Mouse (Mus musculus) hindbrain, embryonic 16.5 days (tissue): ENCODE measurements around the gene Fut4. TPM values are rescaled to one million over a fixed set of nuclear protein-coding genes. Genes with fewer than 3 reads are reported as not detected.
A peak's percentile ranks its signal among the peaks of the same experiment; 100 is the strongest.

Source experiments
- ATAC-seq: fragments of 200-750 bp; cut with Nextera tagmentation; 2 replicates; pipeline ENCODE4 v1.8.0; 2017; ENCODE audit warnings: moderate TSS enrichment, moderate library complexity
- H3K27ac ChIP-seq: fragments of 300-500 bp; sonication (generic); 2 replicates; pipeline ENCODE4 v1.5.1; 2014; ENCODE audit warnings: low read depth, mild to moderate bottlenecking, control low read depth, low read length, moderate library complexity
- H3K27me3 ChIP-seq: fragments of 300-500 bp; sonication (generic); replicated peaks from 2 replicates; pipeline ENCODE4 v1.6.1; 2014; ENCODE audit warnings: low read length; ENCODE audit not compliant: control insufficient read depth, insufficient read depth
- H3K36me3 ChIP-seq: fragments of 300-500 bp; sonication (generic); 2 replicates; pipeline ENCODE4 v1.6.1; 2014; ENCODE audit warnings: mild to moderate bottlenecking, low read length, moderate library complexity, mixed read lengths; ENCODE audit not compliant: control insufficient read depth, insufficient read depth
- H3K4me1 ChIP-seq: fragments of 300-500 bp; sonication (generic); 2 replicates; pipeline ENCODE4 v1.6.1; 2014; ENCODE audit warnings: low read depth, low read length; ENCODE audit not compliant: control insufficient read depth, insufficient read depth
- H3K4me2 ChIP-seq: fragments of 300-500 bp; sonication (generic); 2 replicates; pipeline ENCODE4 v1.6.1; 2014; ENCODE audit warnings: mild to moderate bottlenecking, low read length, control low read depth, moderate library complexity
- H3K4me3 ChIP-seq: fragments of 300-500 bp; sonication (generic); 2 replicates; pipeline ENCODE4 v1.5.1; 2014; ENCODE audit warnings: mild to moderate bottlenecking, low read length, control low read depth, moderate library complexity
- H3K9ac ChIP-seq: fragments of 300-500 bp; sonication (generic); 2 replicates; pipeline ENCODE4 v1.6.1; 2014; ENCODE audit warnings: low read depth, mild to moderate bottlenecking, control low read depth, low read length, moderate library complexity
- H3K9me3 ChIP-seq: fragments of 300-500 bp; sonication (generic); 2 replicates; pipeline ENCODE4 v1.6.1; 2014; ENCODE audit warnings: mild to moderate bottlenecking, low read length, moderate library complexity; ENCODE audit not compliant: control insufficient read depth
- WGBS: fragments of 180-500 bp; shearing (Covaris S2); extraction: QIAGEN DNeasy Blood & Tissue Kit; methylation state at CpG from one replicate; pipeline ENCODE4 v1.1.7; 2014; 5-methylcytosine and 5-hydroxymethylcytosine counted together
- polyA plus RNA-seq: library from polyadenylated mRNA; unstranded; fragments of >200 nt; fragmentation: Nextera tagmentation; extraction: Ambion mirVana; gene quantifications from 2 replicates; pipeline ENCODE4 v1.2.1, GENCODE M21; 2015

The Fut4 gene
- polyA plus RNA-seq, 1 experiment from 2014 or later: 1.4 TPM

- peak; percentile 80 for ATAC-seq
Measured at GRCm38 (mm10) chr9:14730941-14731541, 21.2 kb downstream of the Fut4 start.

GRCm38 (mm10) chr9:14728365-14728764 is 23.8 kb downstream of the Fut4 start:
- Histone ChIP-seq H3K36me3 (no peaks in the 10 kb centered on the region), H3K4me3 (no peak overlapping the region), H3K4me1 (no peaks in the 10 kb centered on the region), H3K9ac (no peak overlapping the region), H3K9me3 (no peaks in the 10 kb centered on the region), H3K4me2 (no peak overlapping the region), H3K27me3 (0 out of 2 replicates have a peak, but pooled peaks cover 2% of the 10 kb centered on the region), H3K27ac (no peak overlapping the region)
- ATAC-seq: no peak
- WGBS: 90% methylated on average over 4 of the region's 4 CpGs

More at GRCm38 (mm10) chr9:14730941-14731541, 21.2 kb downstream of the Fut4 start:
- H3K4me3 ChIP-seq: no peak overlapping the region
- no peak overlapping the region for H3K9ac ChIP-seq
- WGBS: 43% methylated on average over 9 of the region's 9 CpGs
- no peak overlapping the region for H3K27ac ChIP-seq
- no peaks in the 10 kb centered on the region for H3K36me3 ChIP-seq
- H3K9me3 ChIP-seq: no peaks in the 10 kb centered on the region
- H3K4me1 ChIP-seq: no peaks in the 10 kb centered on the region
- H3K4me2 ChIP-seq: no peak overlapping the region
- no peaks in the 10 kb centered on the region for H3K27me3 ChIP-seq

GRCm38 (mm10) chr9:14726629-14727028 is 25.6 kb downstream of the Fut4 start:
- H3K4me3 ChIP-seq: no peak overlapping the region
- H3K9ac ChIP-seq: no peak overlapping the region
- no peaks in the 10 kb centered on the region for H3K36me3 ChIP-seq
- H3K9me3 ChIP-seq: no peaks in the 10 kb centered on the region
- H3K4me2 ChIP-seq: no peak overlapping the region
- ATAC-seq: no peak
- H3K27me3 ChIP-seq: 0 out of 2 replicates have a peak, but pooled peaks cover 2% of the 10 kb centered on the region
- H3K27ac ChIP-seq: no peak overlapping the region
- 93% methylated on average over 4 of the region's 4 CpGs for WGBS
- H3K4me1 ChIP-seq: no peaks in the 10 kb centered on the region

- no peak overlapping the region for H3K9ac ChIP-seq
- H3K27ac ChIP-seq: no peak overlapping the region
- 0 out of 2 replicates have a peak, but pooled peaks cover 2% of the 10 kb centered on the region for H3K27me3 ChIP-seq
- no peak overlapping the region for H3K4me3 ChIP-seq
- H3K4me2 ChIP-seq: no peak overlapping the region
- no peaks in the 10 kb centered on the region for H3K36me3 ChIP-seq
- 89% methylated on average over 6 of the region's 6 CpGs for WGBS
- H3K4me1 ChIP-seq: no peaks in the 10 kb centered on the region
- no peaks in the 10 kb centered on the region for H3K9me3 ChIP-seq
- no peak for ATAC-seq
Measured at GRCm38 (mm10) chr9:14726005-14726404, 26.2 kb downstream of the Fut4 start.

- no peaks in the 10 kb centered on the region for H3K36me3 ChIP-seq
- H3K4me2 ChIP-seq: no peak overlapping the region
- WGBS: 78% methylated on average over 5 of the region's 5 CpGs
- ATAC-seq: no peak
- no peaks in the 10 kb centered on the region for H3K4me1 ChIP-seq
- H3K27ac ChIP-seq: no peak overlapping the region
- 0 out of 2 replicates have a peak, but pooled peaks cover 2% of the 10 kb centered on the region for H3K27me3 ChIP-seq
- H3K9ac ChIP-seq: no peak overlapping the region
- no peaks in the 10 kb centered on the region for H3K9me3 ChIP-seq
- H3K4me3 ChIP-seq: no peak overlapping the region
Measured at GRCm38 (mm10) chr9:14724755-14725420, 27.3 kb downstream of the Fut4 start.

GRCm38 (mm10) chr9:14721610-14722009 is 30.6 kb downstream of the Fut4 start:
- no peak overlapping the region for H3K9ac ChIP-seq
- H3K9me3 ChIP-seq: no peaks in the 10 kb centered on the region
- no peak for ATAC-seq
- H3K27me3 ChIP-seq: 0 out of 2 replicates have a peak, but pooled peaks cover 2% of the 10 kb centered on the region
- H3K4me2 ChIP-seq: no peak overlapping the region
- no peak overlapping the region for H3K27ac ChIP-seq
- H3K36me3 ChIP-seq: no peaks in the 10 kb centered on the region
- H3K4me3 ChIP-seq: no peak overlapping the region
- no peaks in the 10 kb centered on the region for H3K4me1 ChIP-seq
- 77% methylated on average over 5 of the region's 5 CpGs for WGBS

- no peak for ATAC-seq
- Histone ChIP-seq H3K4me3 (no peak overlapping the region), H3K27ac (no peak overlapping the region), H3K4me1 (no peaks in the 10 kb centered on the region), H3K9ac (no peak overlapping the region), H3K9me3 (no peaks in the 10 kb centered on the region), H3K27me3 (0 out of 2 replicates have a peak, but pooled peaks cover 2% of the 10 kb centered on the region), H3K4me2 (no peak overlapping the region), H3K36me3 (no peaks in the 10 kb centered on the region)
- WGBS: 52% methylated on average over 2 of the region's 2 CpGs
Measured at GRCm38 (mm10) chr9:14720384-14720783, 31.8 kb downstream of the Fut4 start.

GRCm38 (mm10) chr9:14718332-14718691 is 33.9 kb downstream of the Fut4 start:
- no peaks in the 10 kb centered on the region for H3K27me3 ChIP-seq
- ATAC-seq: no peak
- H3K9ac ChIP-seq: no peak overlapping the region
- no peaks in the 10 kb centered on the region for H3K4me1 ChIP-seq
- no peak overlapping the region for H3K4me3 ChIP-seq
- H3K36me3 ChIP-seq: no peaks in the 10 kb centered on the region
- no peaks in the 10 kb centered on the region for H3K9me3 ChIP-seq
- no peak overlapping the region for H3K4me2 ChIP-seq
- no peak overlapping the region for H3K27ac ChIP-seq

GRCm38 (mm10) chr9:14717689-14718331 is 34.4 kb downstream of the Fut4 start:
- H3K27me3 ChIP-seq: no peaks in the 10 kb centered on the region
- WGBS: 50% methylated on average over 14 of the region's 14 CpGs
- H3K4me2 ChIP-seq: no peak overlapping the region

More at GRCm38 (mm10) chr9:14717689-14718331, 34.4 kb downstream of the Fut4 start:
- Histone ChIP-seq H3K4me1 (no peaks in the 10 kb centered on the region), H3K9ac (no peak overlapping the region), H3K27ac (no peak overlapping the region), H3K36me3 (no peaks in the 10 kb centered on the region), H3K4me3 (no peak overlapping the region), H3K9me3 (no peaks in the 10 kb centered on the region)
- peak; percentile 40; the same call in 1 of the 2 replicates for ATAC-seq
